Mouse (Mus musculus) limb, embryonic 10.5 days (tissue): ENCODE measurements at regions not wholly inside any gene's neighbourhood (a gene's known extent, or its start where the extent isn't known, plus 50 kb on each side); places are given as distances from the start of the nearest gene placed in this dataset.

Source experiments
- DNase-seq: peaks from one replicate; pipeline ENCODE4 v3.0.0-alpha.2; 2017; ENCODE audit warnings: low spot score
- H3K27ac ChIP-seq: fragments of 300-500 bp; sonication (generic); 2 replicates; pipeline ENCODE4 v1.5.1; 2016; ENCODE audit warnings: mild to moderate bottlenecking
- H3K27me3 ChIP-seq: fragments of 300-500 bp; sonication (generic); 2 replicates; pipeline ENCODE4 v1.6.1; 2016; ENCODE audit warnings: low read depth, mild to moderate bottlenecking; ENCODE audit not compliant: poor library complexity, severe bottlenecking
- H3K36me3 ChIP-seq: fragments of 300-500 bp; sonication (generic); 2 replicates; pipeline ENCODE4 v1.6.1; 2016; ENCODE audit warnings: mild to moderate bottlenecking, moderate library complexity
- H3K4me1 ChIP-seq: fragments of 300-500 bp; sonication (generic); 2 replicates; pipeline ENCODE4 v1.6.1; 2016
- H3K4me3 ChIP-seq: fragments of 300-500 bp; sonication (generic); 2 replicates; pipeline ENCODE4 v1.5.1; 2016; ENCODE audit warnings: mild to moderate bottlenecking, moderate library complexity
- H3K9me3 ChIP-seq: fragments of 300-500 bp; sonication (generic); replicated peaks from 2 replicates; pipeline ENCODE4 v1.6.1; 2016; ENCODE audit warnings: mild to moderate bottlenecking
- WGBS: fragments of 180-500 bp; shearing (Covaris S2); methylation state at CpG from one replicate; pipeline ENCODE4 v1.1.7; 2016; 5-methylcytosine and 5-hydroxymethylcytosine counted together

GRCm38 (mm10) chr2:133020173-133020837, 74.6 kb upstream of the Fermt1 start:
- Histone ChIP-seq H3K27ac (no peak overlapping the region), H3K4me1 (peaks cover 5% of the 10 kb centered on the region; the same call in 1 of the 2 replicates), H3K9me3 (no peaks in the 10 kb centered on the region), H3K36me3 (no peaks in the 10 kb centered on the region), H3K27me3 (no peaks in the 10 kb centered on the region), H3K4me3 (peak overlapping the region; percentile 24; the same call in 1 of the 2 replicates)
- peak; percentile 90 for DNase-seq
- WGBS = 23% methylated on average over 11 of the region's 11 CpGs

- H3K27me3 ChIP-seq = no peaks in the 10 kb centered on the region
- no peak overlapping the region for H3K4me3 ChIP-seq
- 89% methylated on average over 3 of the region's 3 CpGs for WGBS
- peaks cover 5% of the 10 kb centered on the region; the same call in 1 of the 2 replicates for H3K4me1 ChIP-seq
- DNase-seq = no peak
- no peaks in the 10 kb centered on the region for H3K9me3 ChIP-seq
- no peak overlapping the region for H3K27ac ChIP-seq
- H3K36me3 ChIP-seq = no peaks in the 10 kb centered on the region
These were observed 75.5 kb upstream of the Fermt1 start for GRCm38 (mm10) chr2:133021244-133021643.

GRCm38 (mm10) chr2:133027038-133027437, 81.3 kb upstream of the Fermt1 start:
- WGBS = 92% methylated on average over 2 of the region's 2 CpGs
- Histone ChIP-seq H3K36me3 (no peaks in the 10 kb centered on the region), H3K4me1 (no peaks in the 10 kb centered on the region), H3K4me3 (no peak overlapping the region), H3K27ac (no peak overlapping the region), H3K27me3 (no peaks in the 10 kb centered on the region), H3K9me3 (no peaks in the 10 kb centered on the region)
- no peak for DNase-seq

GRCm38 (mm10) chr2:133035421-133035820, 89.7 kb upstream of the Fermt1 start:
- 77% methylated on average over 3 of the region's 3 CpGs for WGBS
- Histone ChIP-seq H3K27me3 (no peaks in the 10 kb centered on the region), H3K4me1 (no peaks in the 10 kb centered on the region), H3K9me3 (no peaks in the 10 kb centered on the region), H3K4me3 (no peak overlapping the region), H3K36me3 (no peaks in the 10 kb centered on the region), H3K27ac (no peak overlapping the region)
- no peak for DNase-seq

- Histone ChIP-seq H3K4me1 (no peaks in the 10 kb centered on the region), H3K36me3 (no peaks in the 10 kb centered on the region), H3K27ac (no peak overlapping the region), H3K9me3 (no peaks in the 10 kb centered on the region), H3K4me3 (no peak overlapping the region), H3K27me3 (no peaks in the 10 kb centered on the region)
- WGBS = 96% methylated on average over 1 of the region's 1 CpGs
- no peak for DNase-seq
These were observed 95.0 kb upstream of the Fermt1 start for GRCm38 (mm10) chr2:133040708-133041107.

- 93% methylated on average over 11 of the region's 11 CpGs for WGBS
- no peaks in the 10 kb centered on the region for H3K27me3 ChIP-seq
- H3K9me3 ChIP-seq = no peaks in the 10 kb centered on the region
- no peak for DNase-seq
- no peak overlapping the region for H3K4me3 ChIP-seq
- no peaks in the 10 kb centered on the region for H3K36me3 ChIP-seq
- H3K27ac ChIP-seq = no peak overlapping the region
- H3K4me1 ChIP-seq = no peaks in the 10 kb centered on the region
These were observed 132.1 kb upstream of the Fermt1 start for GRCm38 (mm10) chr2:133077698-133078356.

GRCm38 (mm10) chr2:133090976-133091375, 145.3 kb upstream of the Fermt1 start:
- no peak overlapping the region for H3K4me3 ChIP-seq
- H3K9me3 ChIP-seq = no peaks in the 10 kb centered on the region
- no peak overlapping the region for H3K27ac ChIP-seq
- no peaks in the 10 kb centered on the region for H3K4me1 ChIP-seq
- no peak for DNase-seq
- no peaks in the 10 kb centered on the region for H3K36me3 ChIP-seq
- no peaks in the 10 kb centered on the region for H3K27me3 ChIP-seq
- 87% methylated on average over 7 of the region's 7 CpGs for WGBS

GRCm38 (mm10) chr2:133113642-133114041, 167.9 kb upstream of the Fermt1 start:
- Histone ChIP-seq H3K4me1 (peaks cover 7% of the 10 kb centered on the region; the same call in 1 of the 2 replicates), H3K9me3 (no peaks in the 10 kb centered on the region), H3K27ac (no peak overlapping the region), H3K27me3 (no peaks in the 10 kb centered on the region), H3K4me3 (no peak overlapping the region), H3K36me3 (no peaks in the 10 kb centered on the region)
- WGBS = 23% methylated on average over 10 of the region's 10 CpGs
- peak; percentile 79 for DNase-seq

GRCm38 (mm10) chr2:133118651-133119050, 172.9 kb upstream of the Fermt1 start:
- DNase-seq = no peak
- 91% methylated on average over 14 of the region's 14 CpGs for WGBS
- H3K4me1 ChIP-seq = peaks cover 8% of the 10 kb centered on the region; the same call in 1 of the 2 replicates
- no peaks in the 10 kb centered on the region for H3K9me3 ChIP-seq
- H3K4me3 ChIP-seq = no peak overlapping the region
- H3K27ac ChIP-seq = no peak overlapping the region
- no peaks in the 10 kb centered on the region; the same call in 1 of the 2 replicates for H3K27me3 ChIP-seq
- H3K36me3 ChIP-seq = no peaks in the 10 kb centered on the region

GRCm38 (mm10) chr2:133125212-133125801, 179.6 kb upstream of the Fermt1 start:
- Histone ChIP-seq H3K27ac (no peak overlapping the region), H3K36me3 (no peaks in the 10 kb centered on the region), H3K27me3 (no peaks in the 10 kb centered on the region; the same call in 1 of the 2 replicates), H3K9me3 (no peaks in the 10 kb centered on the region), H3K4me1 (no peaks in the 10 kb centered on the region), H3K4me3 (no peak overlapping the region)
- WGBS = 94% methylated on average over 1 of the region's 1 CpGs
- no peak for DNase-seq

- Histone ChIP-seq H3K36me3 (no peaks in the 10 kb centered on the region), H3K27me3 (0 out of 2 replicates have a peak, but pooled peaks cover 5% of the 10 kb centered on the region), H3K9me3 (no peaks in the 10 kb centered on the region), H3K4me1 (peaks cover 7% of the 10 kb centered on the region), H3K27ac (no peak overlapping the region), H3K4me3 (no peak overlapping the region)
- WGBS = 86% methylated on average over 3 of the region's 3 CpGs
- DNase-seq = no peak
These were observed 189.2 kb upstream of the Fermt1 start for GRCm38 (mm10) chr2:133134878-133135277.

GRCm38 (mm10) chr2:133138877-133139276, 193.2 kb upstream of the Fermt1 start:
- no peaks in the 10 kb centered on the region for H3K36me3 ChIP-seq
- DNase-seq = no peak
- WGBS = 42% methylated on average over 4 of the region's 4 CpGs
- no peaks in the 10 kb centered on the region for H3K9me3 ChIP-seq
- H3K27me3 ChIP-seq = 0 out of 2 replicates have a peak, but pooled peaks cover 5% of the 10 kb centered on the region
- H3K4me3 ChIP-seq = no peak overlapping the region
- H3K27ac ChIP-seq = no peak overlapping the region
- H3K4me1 ChIP-seq = peaks cover 10% of the 10 kb centered on the region
